Mouse (Mus musculus) spleen, adult 2 months (tissue): ENCODE data around the gene Ahcyl1. TPM values are rescaled to one million over a fixed set of nuclear protein-coding genes. Genes with fewer than 3 reads are reported as not detected.
A peak's percentile ranks its signal among the peaks of the same experiment; 100 is the strongest.

ENCODE experiments used
- DNase-seq, 2 experiments: peaks; one replicate each; pipeline versions ENCODE4 v3.0.0 to v3.0.0-alpha.2; 2012 to 2021; ENCODE audit warnings: low spot score in 2 of 2, low read depth in 1 of 2
- H3K27ac ChIP-seq: fragments of 200-500 bp; 2 replicates; pipeline ENCODE4 v1.5.1; 2012; ENCODE audit warnings: low read length, inconsistent platforms; ENCODE audit not compliant: insufficient read depth
- H3K27me3 ChIP-seq: fragments of 200-500 bp; 2 replicates; pipeline ENCODE4 v1.6.1; 2012; ENCODE audit warnings: mild to moderate bottlenecking, moderate library complexity, low read length, inconsistent platforms; ENCODE audit not compliant: control insufficient read depth, insufficient read depth
- H3K36me3 ChIP-seq: fragments of 200-500 bp; 2 replicates; pipeline ENCODE4 v1.6.1; 2012; ENCODE audit warnings: mild to moderate bottlenecking, low read length, inconsistent platforms; ENCODE audit not compliant: control insufficient read depth, insufficient read depth
- H3K4me1 ChIP-seq: fragments of 200-500 bp; 2 replicates; pipeline ENCODE4 v1.6.1; 2011; ENCODE audit warnings: inconsistent platforms; ENCODE audit not compliant: control insufficient read depth, insufficient read depth, insufficient read length
- H3K4me3 ChIP-seq: fragments of 200-500 bp; 2 replicates; pipeline ENCODE4 v1.5.1; 2011; ENCODE audit warnings: mild to moderate bottlenecking, inconsistent platforms; ENCODE audit not compliant: insufficient read depth, insufficient read length; ENCODE audit errors: extremely low read depth
- CTCF ChIP-seq: fragments of 200-500 bp; IDR thresholded peaks from 2 replicates; pipeline ENCODE4 v1.5.1; 2011; ENCODE audit warnings: mild to moderate bottlenecking, inconsistent platforms; ENCODE audit not compliant: insufficient read depth, insufficient read length, insufficient replicate concordance; ENCODE audit errors: extremely low read depth
- POLR2A ChIP-seq: fragments of 200-500 bp; IDR thresholded peaks from 2 replicates; pipeline ENCODE4 v1.6.1; 2011; ENCODE audit warnings: low read depth, low read length, inconsistent platforms
- WGBS: fragments of 180-500 bp; shearing (Covaris S2); methylation state at CpG from one replicate; pipeline ENCODE4 v1.1.7; 2018; 5-methylcytosine and 5-hydroxymethylcytosine counted together
- polyA plus RNA-seq: library from polyadenylated mRNA; depleted of rRNA; stranded (reverse); fragments of >200 nt; gene quantifications from 2 replicates; pipeline ENCODE4 v1.2.3, GENCODE M21; 2012

The Ahcyl1 gene
- polyA plus RNA-seq, 1 experiment, result 22.7 TPM

DNA sequence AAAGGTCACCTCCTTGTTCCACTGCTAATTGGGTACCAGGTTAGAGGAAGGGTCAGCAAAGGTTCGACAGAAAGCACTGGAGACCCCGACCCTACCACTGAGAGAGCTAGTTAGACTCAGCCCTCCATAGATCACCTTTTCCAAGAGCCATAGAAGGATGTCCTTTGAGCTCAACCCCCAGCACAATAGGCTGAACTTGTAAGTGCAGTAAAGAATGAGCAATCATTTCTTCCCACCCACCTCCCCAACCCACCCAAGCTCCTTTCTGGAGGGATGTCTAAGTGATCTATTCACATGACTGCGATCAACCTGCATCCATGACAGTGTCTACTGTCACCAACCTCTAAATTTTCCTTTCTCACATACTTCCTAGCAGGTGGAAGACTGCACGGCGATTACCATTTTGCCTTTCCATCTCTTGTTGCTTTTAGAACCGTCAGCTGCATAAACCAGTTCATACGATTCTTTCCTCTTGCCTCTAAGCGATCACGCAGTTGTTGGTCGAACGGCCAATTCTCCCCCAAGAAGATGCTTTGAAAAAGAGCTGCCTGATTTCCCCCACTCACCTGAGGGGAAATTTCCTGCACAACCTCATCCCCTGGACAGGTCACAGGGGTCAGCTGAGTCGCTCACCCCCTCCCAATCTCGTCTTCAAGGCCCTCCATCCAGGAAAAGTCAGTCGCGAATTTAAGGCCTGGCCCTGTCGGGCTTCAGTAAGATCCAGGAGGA, 977 bp downstream of the Ahcyl1 start:
- TF ChIP-seq POLR2A (no peak), CTCF (no peak)
- WGBS, result 7% methylated on average over 16 of the region's 16 CpGs
- H3K4me3 ChIP-seq, result peak overlapping the region; percentile 76
- H3K4me1 ChIP-seq, result peaks cover 7% of the 10 kb centered on the region
- DNase-seq, result no peak
- H3K27ac ChIP-seq, result peak overlapping the region; percentile 78; the same call in 1 of the 2 replicates
- H3K36me3 ChIP-seq, result no peaks in the 10 kb centered on the region
- no peaks in the 10 kb centered on the region for H3K27me3 ChIP-seq

DNA sequence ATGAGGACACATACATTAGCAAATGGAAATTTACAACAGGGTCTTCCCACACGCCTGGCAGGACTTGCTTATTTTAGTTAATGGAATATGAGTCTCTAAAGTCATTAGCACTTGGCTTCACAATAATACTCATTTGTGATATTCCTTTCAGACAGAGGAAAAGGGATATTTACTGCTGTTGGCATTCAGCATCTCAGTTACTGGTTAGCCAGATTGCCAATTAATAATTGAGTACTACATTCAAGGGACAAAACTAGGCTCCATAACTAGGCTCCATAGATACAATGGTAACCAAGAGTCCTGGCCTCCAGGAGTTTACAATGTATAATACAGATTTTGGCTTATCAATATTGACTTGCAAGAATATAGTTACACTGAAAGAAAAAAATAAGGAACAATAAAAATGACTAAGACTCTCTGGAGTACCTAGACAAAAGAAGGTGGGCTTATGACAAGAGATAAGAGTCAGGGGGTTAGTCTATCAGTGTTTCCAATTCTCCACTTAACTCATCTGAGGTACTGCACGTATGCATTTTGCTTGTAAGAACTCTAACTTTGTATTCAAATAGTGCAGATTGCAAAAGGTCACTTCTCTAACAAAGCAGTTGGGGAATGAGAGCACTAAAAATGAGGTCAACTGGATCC, 2.0 kb downstream of the Ahcyl1 start:
- no peaks in the 10 kb centered on the region for H3K36me3 ChIP-seq
- no peak for DNase-seq
- TF ChIP-seq CTCF (no peak), POLR2A (no peak)
- H3K27me3 ChIP-seq, result no peaks in the 10 kb centered on the region
- H3K27ac ChIP-seq, result no peak overlapping the region
- H3K4me1 ChIP-seq, result peaks cover 7% of the 10 kb centered on the region
- no peak overlapping the region; the same call in 1 of the 2 replicates for H3K4me3 ChIP-seq
- WGBS, result 79% methylated on average over 2 of the region's 2 CpGs

DNA sequence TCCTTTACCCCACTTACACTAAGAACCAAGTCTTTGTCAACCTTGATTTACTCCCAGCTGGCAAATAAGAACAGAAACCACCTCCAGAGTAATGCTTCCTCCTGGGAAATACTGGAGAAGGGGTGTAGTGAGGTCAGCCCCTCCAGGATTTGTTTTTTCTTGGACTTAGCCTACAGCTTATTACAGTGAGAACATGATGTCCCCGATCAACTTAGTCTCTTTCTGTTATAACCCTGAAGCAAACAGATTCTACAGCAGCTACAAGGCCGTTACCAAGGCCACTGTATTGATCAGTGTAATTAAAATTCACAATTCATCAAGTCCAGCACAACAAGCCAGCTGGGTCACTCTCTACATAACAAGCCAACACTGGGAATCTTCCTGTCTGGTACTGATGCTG, 6.0 kb downstream of the Ahcyl1 start:
- H3K4me3 ChIP-seq, result no peak overlapping the region
- H3K27ac ChIP-seq, result no peak overlapping the region
- TF ChIP-seq CTCF (no peak), POLR2A (no peak)
- no peaks in the 10 kb centered on the region for H3K27me3 ChIP-seq
- H3K4me1 ChIP-seq, result peaks cover 3% of the 10 kb centered on the region
- 92% methylated on average over 2 of the region's 2 CpGs for WGBS
- DNase-seq, result no peak
- no peaks in the 10 kb centered on the region for H3K36me3 ChIP-seq

DNA sequence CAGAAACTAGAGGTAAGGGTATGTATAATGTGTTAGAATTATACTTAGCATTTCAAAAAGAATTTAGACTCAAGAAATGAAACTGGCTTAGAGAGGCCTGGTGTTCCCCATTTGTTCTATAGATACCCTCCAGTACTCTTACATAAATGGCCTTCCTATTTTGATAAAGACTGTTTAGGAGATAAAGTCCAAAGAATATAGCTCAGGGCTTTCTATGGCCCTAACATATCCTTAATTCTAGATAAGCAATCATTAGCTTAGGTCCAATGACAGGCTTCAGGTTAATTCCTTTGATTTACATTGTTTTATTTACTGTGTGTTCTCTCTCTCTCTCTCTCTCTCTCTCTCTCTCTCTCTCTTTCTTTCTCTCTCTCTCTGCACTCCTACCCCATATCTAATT, 7.1 kb downstream of the Ahcyl1 start:
- H3K4me1 ChIP-seq, result no peaks in the 10 kb centered on the region
- TF ChIP-seq CTCF, result no peak
- no peak for TF ChIP-seq POLR2A
- H3K36me3 ChIP-seq, result no peaks in the 10 kb centered on the region
- no peak for DNase-seq
- no peak overlapping the region for H3K4me3 ChIP-seq
- H3K27me3 ChIP-seq, result no peaks in the 10 kb centered on the region
- H3K27ac ChIP-seq, result no peak overlapping the region

DNA sequence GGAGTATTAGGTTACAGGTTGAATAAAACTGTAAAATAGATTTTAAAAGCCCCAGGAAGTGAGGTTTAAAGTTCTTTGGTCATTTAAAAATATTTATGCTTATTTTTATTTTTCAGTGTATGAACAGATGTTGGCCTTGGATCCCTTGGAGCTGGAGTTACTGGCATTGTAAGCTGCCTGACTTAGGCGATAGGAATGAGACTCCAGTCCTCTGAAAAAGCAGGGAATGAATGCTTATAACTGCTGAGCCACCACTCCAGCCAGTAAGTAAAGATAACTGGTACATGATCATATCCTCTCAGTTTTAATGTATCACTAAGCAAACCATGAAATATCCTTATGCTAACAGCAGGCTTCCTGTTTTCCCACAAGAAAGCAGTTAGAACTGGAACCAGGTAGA, 8.1 kb downstream of the Ahcyl1 start:
- Histone ChIP-seq H3K4me3 (no peak overlapping the region), H3K27me3 (no peaks in the 10 kb centered on the region), H3K4me1 (no peaks in the 10 kb centered on the region), H3K36me3 (no peaks in the 10 kb centered on the region), H3K27ac (no peak overlapping the region)
- DNase-seq, result no peak
- TF ChIP-seq POLR2A (no peak), CTCF (no peak)
- WGBS, result 82% methylated on average over 1 of the region's 1 CpGs

DNA sequence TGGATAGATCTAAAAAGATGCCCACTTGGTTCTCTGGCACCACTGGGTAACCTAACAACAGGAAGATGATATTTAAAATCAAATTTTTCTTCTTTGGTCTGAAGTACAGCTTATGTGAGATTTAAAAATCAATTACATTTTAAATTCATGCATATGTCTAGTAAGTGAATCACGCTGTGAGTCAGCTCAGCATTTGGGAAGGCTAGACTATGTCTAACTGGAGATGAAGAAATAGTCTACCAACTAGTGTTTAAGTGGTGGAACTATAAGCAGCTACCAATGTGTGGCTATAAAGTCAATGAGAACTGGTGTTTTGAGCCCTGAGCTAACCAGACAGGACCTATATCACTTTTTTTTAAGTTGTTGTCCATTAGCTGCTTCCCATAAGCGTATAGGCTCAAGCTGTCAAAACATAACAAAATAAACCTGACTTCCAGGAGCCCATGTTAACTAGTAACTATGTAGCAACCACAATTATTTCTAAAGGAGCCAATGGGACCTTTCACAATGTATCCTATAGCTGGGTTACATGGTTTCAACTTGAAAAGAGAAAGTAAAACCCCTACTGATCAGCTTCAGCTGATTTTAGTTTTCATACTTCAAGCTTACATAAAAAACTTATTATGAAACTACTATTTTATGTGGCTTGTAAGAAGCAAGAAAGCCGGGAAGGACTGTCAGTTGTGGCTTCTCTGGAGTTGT, 9.9 kb downstream of the Ahcyl1 start:
- TF ChIP-seq CTCF, result no peak
- no peak for TF ChIP-seq POLR2A
- no peaks in the 10 kb centered on the region for H3K27me3 ChIP-seq
- H3K27ac ChIP-seq, result no peak overlapping the region
- no peaks in the 10 kb centered on the region for H3K4me1 ChIP-seq
- no peaks in the 10 kb centered on the region for H3K36me3 ChIP-seq
- H3K4me3 ChIP-seq, result no peak overlapping the region
- no peak for DNase-seq
- WGBS, result 75% methylated on average over 3 of the region's 3 CpGs

DNA sequence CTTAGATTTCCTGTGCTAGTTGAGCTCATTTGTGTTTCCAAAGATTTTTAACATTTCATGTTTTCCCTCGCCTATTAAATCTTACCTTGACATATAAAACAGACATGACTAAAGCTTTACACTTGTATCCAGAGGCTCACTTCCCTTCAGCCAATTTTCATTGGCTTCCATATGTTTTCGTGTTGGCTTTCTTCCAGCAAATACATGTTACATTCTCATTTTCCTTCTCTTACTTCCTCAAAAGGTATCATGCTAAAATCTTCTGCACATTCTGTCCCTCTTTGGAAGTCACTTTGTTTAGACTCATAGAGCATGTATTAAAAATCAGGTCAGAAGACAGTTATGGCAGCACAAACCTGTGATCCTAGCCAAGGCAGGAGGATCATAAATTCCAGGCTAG, 10.7 kb downstream of the Ahcyl1 start:
- H3K4me1 ChIP-seq, result no peaks in the 10 kb centered on the region
- 78% methylated on average over 2 of the region's 2 CpGs for WGBS

More for the DNA sequence above, 10.7 kb downstream of the Ahcyl1 start:
- H3K27ac ChIP-seq, result no peak overlapping the region
- TF ChIP-seq POLR2A (no peak), CTCF (no peak)
- DNase-seq, result no peak
- no peaks in the 10 kb centered on the region for H3K27me3 ChIP-seq
- no peak overlapping the region for H3K4me3 ChIP-seq
- no peaks in the 10 kb centered on the region for H3K36me3 ChIP-seq
